Mouse (Mus musculus) mouse embryonic stem cell (cell line): ENCODE measurements around the gene Gm8246.
"Not testable (repeated sequence)": the region's sequence is repeated elsewhere in the genome, so short reads cannot be mapped to it uniquely, and the experiment has no call there.

Experiments
- in situ Hi-C, 2 experiments: fragments of 300-500 bp; cut with MboI; formaldehyde crosslinking; loops; 1 replicate in 1 of 2; 3 replicates in 1 of 2; pipeline ENCODE4 v1.14.3; 2019 to 2020; ENCODE audit warnings: low sequenced_read_pairs in 2 of 2, low pct_unique_long_range_greater_than_20kb in 1 of 2, mixed read lengths in 1 of 2; ENCODE audit not compliant: unreplicated experiment in 1 of 2

The Gm8246 gene

DNA sequence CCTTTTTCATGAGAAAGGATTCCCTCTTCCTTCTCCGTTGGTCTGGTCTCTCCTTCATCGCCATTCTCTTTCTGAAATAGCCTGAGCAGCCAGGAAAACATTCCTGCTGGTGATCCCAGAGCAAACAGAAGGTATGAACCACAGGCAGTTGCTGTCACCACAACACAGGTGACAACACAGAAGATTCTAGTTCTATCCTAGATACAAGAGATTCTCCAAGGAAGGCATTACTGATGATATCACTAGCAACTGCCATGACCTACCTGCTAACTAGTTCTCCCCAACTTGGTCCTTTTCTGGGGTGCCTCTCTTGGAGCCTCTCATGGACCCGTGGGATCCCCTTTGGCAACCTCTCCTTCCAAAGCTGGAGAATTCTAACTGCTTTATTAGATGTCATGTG is at the start of gene Gm8246:
Gm8246 (minus strand) TSS at position 101 of the 400 bp plus-strand sequence.
- in situ Hi-C loops: not testable (repeated sequence)

- in situ Hi-C loops: not testable (repeated sequence)
Observed at GRCm38 (mm10) chr14:5501374-5501773, 23.7 kb upstream of the Gm8246 start, which contains the start of gene Gm3488. Gene Gm3488 (plus strand): TSS chr14:5501674.

GRCm38 (mm10) chr14:5483907-5484306 is 6.3 kb upstream of the Gm8246 start, which contains the start of gene Gm3187:
Gene Gm3187 (plus strand): TSS chr14:5484207.
- in situ Hi-C loops: not testable (repeated sequence)

GRCm38 (mm10) chr14:5460469-5460868 is 17.2 kb downstream of the Gm8246 start:
- in situ Hi-C loops: not testable (repeated sequence)

DNA sequence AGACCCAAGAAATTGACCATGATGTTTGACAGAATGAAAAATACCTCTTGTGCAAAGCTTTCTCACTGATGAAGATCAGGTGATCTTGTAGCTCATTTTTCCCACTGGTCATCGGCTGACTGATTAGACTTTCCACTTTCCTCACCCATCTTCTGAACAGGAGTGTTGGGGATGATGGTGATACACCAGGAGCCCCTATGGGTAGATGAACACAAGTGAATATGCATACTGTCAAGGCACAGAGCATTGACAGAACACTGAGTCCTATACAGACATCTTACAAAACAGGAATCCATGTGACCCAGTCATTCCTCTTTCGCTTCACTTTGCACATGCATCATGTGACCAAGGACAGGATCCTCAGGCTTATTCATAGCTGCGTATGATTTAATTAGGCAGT is 22.3 kb downstream of the Gm8246 start, which contains the start of gene Gm3194:
Gm3194 (minus strand) TSS at position 101 of the 400 bp plus-strand sequence.
- in situ Hi-C loops: not testable (repeated sequence)
